Mouse (Mus musculus): Measurements from ENCODE around the gene Sarm1.

Gene Sarm1

DNA sequence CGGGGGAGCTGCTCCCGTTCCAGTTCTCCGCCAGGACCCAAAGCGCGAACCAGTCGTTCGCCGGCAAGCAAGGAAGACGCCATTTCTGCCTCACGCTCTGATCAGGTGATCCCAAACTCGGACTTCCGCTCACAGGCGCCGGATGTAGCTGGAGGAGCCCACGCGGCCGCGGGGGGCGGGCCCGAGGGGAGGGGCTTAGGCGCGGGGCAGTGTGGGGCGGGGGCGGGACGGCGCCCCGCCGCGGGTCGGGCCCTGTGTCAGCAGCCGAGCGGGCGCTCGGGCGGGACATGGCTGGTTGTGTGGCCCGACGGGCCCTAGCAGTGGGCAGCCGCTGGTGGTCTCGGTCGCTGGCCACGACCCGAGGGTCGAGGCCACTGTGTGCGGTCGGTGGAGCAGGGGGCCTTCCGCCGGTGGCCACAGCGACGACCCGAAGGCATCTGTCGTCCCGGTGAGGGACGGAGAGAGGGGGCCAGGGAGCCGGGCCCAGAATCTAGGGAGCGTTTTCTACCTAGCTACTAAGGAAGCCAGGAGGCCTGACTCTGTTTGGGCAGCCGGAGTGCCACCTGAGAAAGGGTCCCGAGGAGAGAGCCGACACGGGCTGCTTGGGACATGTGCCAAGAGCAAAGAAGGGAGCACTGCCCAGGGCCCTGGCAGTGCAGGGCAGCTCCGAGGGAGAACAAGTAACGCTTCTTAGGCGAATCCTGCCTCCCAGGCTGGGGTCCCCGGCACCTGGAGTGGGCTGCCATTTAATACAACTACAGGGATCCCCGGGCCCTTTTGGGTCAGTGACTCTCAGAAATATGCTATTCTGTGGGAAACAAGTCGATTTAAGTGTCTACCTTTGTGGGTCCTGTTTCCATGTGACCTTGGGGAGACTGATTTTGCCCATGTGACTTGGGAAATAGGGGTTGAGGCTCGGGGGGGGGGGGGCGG is 14.7 kb upstream of the Sarm1 start, which contains the start of the genes Tmem199 and Poldip2:
Gene Tmem199 (minus strand): TSS at position 148 of the 933 bp plus-strand sequence.
Gene Poldip2 (plus strand): TSS at position 169 of the 933 bp plus-strand sequence.
- peak; percentile 84 for DNase-seq (ENCODE audit: low spot score)

DNA sequence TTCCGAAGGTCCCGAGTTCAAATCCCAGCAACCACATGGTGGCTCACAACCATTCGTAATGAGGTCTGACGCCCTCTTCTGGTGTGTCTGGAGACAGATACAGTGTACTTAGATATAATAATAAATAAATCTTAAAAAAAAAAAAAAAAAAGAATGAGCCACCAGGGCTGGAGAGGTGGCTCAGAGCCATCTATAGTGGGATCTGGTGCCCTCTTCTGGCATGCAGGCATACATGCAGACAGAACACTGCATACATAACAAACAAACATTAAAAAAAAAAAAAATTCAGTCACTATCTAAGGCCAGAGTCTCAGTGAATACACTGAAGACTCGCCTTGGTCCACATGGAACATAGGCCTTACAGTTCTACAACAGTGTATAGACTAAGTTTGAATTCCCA is 11.6 kb upstream of the Sarm1 start:
- no peak for DNase-seq (ENCODE audit: low spot score)

DNA sequence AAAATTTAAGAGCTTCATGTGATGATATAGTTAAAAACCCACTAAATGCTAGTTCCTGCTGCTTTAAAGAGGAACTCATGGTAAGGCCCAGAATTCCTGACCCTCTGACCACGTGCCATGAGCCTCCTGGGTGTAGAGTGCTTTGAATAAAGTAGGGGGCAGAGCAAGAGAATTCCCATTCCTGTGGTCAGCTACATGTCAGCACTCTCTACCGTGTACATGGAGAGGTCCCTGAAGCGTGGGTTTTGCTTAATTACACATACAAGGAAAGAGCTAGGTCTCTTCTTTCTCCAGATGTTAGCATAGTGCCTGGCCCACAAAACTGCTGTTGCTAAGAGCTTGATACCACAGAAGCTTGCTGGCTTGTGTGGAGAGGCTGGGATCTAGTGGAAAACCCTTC is 7.9 kb upstream of the Sarm1 start:
- no peak for DNase-seq (ENCODE audit: low spot score)

DNA sequence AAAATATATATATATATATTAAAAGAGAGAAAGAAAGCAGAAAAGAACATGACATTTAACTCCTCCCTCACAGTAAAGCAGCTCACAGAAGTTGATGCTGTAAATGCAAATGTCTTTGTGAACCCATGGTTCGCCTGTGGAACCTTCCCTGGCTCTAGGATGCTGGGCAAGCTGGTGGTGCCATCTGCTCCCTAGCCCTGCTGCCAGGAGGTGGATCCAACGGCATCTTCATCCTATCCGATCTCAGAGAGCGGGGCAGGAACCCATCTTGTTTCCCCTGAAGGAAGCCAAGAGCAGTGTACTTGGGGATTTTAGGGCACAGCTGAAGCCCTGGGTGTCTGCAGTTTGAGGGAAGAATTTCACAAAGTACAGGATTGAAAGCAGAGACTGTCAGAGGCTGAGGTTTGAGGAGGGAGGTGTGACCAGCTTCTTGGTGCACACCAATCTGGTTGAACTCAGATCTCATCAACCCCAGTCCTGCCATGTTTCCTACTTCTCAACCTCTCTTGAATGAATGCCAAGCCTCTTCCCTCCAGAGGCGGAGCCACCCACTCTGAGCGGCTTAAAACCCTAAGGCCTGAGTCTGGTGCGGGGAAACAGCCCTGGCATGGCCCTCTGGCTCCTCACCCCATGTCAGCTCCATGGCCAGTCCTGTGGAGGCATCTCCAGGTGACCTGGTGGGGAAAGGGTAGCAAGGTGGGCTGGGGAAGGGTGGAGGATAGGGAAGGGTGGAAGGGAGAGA is 5.5 kb upstream of the Sarm1 start, which contains the start of gene Sebox:
Gene Sebox (plus strand): TSS at position 539 of the 742 bp plus-strand sequence.
- no peak for DNase-seq (ENCODE audit: low spot score)

DNA sequence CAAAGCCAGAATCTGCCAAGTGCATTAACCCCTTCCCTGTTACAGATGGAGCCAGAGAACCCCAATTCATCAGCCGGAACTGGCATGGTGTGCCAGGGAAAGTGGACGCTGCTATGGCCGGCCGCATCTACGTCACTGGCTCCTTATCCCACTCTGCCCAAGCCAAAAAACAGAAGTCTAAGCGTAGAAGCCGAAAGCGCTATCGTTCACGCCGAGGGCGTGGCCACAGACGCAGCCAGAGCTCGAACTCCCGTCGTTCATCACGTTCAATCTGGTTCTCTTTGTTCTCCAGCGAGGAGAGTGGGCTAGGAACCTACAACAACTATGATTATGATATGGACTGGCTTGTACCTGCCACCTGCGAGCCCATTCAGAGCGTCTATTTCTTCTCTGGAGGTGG is 4.0 kb upstream of the Sarm1 start:
- no peak for DNase-seq (ENCODE audit: low spot score)

DNA sequence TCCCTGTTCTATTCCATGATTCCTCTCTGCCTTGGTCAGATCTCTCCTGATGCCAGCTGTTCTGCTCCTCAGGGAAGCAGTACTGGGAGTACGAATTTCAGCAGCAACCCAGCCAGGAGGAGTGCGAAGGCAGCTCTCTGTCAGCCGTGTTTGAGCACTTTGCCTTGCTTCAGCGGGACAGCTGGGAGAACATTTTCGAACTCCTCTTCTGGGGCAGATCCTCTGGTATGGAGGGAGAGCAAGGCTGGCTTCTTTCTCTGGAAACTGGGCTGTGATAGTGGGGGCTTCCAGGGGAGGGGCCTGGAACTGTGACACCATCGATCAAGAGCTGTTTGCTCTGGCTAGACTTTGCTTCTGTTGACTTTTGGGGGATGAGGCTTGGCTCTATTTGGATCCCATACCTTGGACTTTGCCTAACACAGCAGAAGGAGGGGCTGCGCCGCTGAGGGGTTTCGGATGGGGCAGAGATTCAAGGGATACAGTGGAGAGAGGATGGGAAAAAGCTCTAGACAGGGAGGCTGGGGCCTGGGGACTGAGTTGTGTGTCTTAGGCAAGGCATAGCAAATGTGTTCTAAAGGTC is 3.2 kb upstream of the Sarm1 start:
- DNase-seq (ENCODE audit: low spot score) = no peak

DNA sequence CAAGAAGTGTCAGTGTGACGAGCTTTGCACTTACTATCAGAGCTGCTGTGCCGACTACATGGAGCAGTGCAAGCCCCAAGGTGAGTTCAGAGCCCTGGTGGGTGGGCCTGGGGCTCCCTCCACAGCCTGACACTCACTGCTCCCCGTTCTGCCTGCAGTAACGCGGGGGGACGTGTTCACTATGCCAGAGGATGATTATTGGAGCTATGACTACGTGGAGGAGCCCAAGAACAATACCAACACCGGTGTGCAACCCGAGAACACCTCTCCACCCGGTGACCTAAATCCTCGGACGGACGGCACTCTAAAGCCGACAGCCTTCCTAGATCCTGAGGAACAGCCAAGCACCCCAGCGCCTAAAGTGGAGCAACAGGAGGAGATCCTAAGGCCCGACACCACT is 2.0 kb upstream of the Sarm1 start:
- no peak for DNase-seq (ENCODE audit: low spot score)

DNA sequence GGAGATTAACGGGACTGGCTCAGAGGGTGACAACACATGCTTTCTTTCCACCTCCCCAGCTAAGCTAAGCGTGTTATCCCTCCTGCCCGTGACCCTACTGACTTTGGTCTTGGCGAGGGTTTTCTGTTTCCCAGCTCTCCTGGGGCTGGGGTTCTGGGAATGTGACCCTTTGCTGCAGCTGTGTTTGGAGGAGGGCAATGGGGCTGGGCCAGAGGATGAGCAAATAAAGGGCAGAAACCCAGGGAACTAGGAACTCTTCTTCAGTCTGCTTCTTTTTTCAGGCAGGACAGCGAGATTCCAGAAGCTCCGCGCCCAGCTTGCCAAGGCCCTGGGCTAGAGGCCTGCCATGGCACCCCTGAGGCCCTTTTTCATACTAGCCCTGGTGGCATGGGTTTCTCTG is 1.4 kb upstream of the Sarm1 start, which contains the start of gene Vtn:
Gene Vtn (plus strand): TSS at position 88 of the 400 bp plus-strand sequence.
- no peak for DNase-seq (ENCODE audit: low spot score)

DNA sequence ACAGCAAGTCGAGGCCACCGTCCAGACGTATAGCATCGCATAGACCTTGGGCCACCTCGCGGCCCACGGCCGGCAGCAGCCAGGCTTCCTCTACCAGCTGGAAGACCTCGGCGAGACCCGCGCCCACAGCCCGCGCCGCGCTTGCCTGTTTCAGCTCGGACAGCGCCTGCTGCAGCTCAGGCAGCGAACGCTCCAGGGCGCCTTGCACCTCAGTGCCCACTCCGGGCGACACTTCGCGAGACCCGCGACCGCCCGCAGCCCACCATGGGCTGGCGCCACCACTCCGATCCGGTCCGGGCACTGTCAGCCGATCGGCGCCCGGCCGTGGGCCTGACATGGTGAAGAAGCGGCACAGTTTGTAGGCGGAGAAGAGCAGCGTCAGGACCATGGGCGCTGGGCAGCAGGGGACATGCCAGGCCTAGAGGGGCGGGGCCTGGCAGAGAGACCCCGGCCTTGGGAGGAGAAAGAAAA is 448 bp downstream of the Sarm1 start:
- no peak for DNase-seq (ENCODE audit: low spot score)

DNA sequence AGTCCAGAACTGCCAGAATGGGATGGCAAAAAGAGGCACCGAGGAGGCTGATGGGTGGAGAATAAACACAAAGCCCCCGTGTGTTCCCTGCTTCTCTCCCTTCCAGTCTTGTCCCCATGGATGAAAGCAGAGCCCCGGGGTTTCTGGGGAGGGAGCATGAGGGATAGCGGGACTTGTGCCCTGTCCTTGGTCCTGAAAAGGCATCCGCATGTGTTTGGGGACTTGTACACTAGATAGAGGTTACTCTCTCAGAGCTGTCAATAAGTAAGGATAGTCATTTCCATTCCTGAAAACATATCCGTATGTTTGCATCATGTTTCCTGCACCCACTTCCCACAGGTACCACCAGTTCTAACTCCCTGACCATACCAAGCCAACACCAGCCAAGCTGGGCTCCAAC is 1.6 kb downstream of the Sarm1 start:
- DNase-seq (ENCODE audit: low spot score) = no peak

DNA sequence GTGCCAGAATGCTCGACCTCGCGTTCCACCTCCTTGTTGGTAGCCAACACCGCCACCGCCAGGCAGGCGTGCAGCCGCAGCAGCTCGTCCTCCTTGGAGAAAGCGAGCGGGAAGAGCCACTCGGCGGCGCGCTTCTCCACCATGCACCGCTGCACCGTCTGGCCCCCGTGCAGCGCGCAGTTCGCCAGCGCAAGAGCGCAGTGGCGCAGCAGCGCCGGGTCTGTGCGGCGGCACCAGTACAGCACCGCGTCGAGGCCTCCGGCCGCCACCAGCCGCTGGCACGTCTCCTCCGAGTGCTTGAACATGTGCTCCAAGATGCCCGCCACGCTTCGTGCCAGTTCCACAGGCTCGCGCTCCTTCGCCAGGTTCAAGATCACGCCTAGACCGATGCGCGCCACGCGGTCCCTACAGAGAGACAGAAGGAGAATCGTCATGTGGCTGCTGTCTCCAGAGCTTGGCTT is 6.7 kb downstream of the Sarm1 start:
- no peak for DNase-seq (ENCODE audit: low spot score)

DNA sequence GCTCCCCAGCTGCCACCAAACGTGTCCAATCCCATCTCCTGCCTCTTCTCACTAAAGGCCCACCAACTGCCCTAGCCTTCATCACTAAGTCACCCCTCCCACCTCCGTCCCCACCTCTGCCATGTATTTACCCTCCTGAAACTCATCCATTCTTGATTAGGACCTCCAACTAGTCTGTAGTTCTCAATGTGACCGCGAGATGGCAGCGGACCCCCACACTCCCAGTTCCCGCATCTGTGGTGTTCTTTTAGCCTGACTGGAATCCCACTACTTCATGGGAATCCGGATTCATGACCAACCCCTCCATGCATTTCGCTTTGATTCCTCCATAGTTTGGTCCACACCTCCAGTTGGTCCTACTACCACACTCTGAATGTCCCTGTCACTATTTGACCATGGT is 9.4 kb downstream of the Sarm1 start:
- DNase-seq (ENCODE audit: low spot score) = peak; percentile 61

DNA sequence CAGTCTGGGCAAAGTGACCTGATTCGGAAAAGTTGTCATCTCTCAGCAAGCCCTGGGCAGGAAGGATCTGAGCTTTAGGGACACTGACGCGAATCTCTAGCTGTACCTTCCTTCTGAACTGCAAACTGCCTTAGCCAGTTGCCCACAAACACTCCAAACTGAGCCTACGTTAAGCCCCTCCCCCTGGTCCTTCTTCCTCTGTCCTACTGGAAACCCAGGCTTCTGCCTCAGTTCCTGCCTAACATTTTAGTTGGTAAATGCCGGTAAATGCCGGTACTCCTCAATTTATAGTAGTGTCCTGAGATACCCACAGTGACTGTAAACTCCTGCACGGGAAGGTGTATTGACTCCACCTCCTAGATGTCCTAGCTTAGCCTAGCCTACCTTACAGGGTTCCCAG is 13.9 kb downstream of the Sarm1 start:
- no peak for DNase-seq (ENCODE audit: low spot score)

DNA sequence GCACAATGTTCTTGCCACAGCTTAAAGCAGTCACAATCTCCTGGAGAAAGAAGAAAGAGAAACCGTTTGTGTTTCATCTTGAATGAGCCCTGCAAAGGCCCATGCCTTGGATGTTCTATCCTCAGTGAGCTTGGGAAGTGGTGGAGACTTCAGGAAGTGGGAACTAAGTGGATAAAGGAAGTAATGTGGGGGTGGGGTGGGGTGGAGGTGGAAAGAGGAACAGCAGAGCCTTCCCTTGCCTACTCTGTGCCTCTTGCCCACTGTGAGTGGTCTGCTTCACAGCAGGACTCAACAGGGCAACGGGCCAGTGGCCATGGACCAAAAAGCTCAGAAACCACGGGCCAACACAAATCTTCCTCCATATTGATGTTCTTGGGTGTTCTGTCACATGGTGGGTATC is 22.3 kb downstream of the Sarm1 start:
- DNase-seq (ENCODE audit: low spot score) = no peak

DNA sequence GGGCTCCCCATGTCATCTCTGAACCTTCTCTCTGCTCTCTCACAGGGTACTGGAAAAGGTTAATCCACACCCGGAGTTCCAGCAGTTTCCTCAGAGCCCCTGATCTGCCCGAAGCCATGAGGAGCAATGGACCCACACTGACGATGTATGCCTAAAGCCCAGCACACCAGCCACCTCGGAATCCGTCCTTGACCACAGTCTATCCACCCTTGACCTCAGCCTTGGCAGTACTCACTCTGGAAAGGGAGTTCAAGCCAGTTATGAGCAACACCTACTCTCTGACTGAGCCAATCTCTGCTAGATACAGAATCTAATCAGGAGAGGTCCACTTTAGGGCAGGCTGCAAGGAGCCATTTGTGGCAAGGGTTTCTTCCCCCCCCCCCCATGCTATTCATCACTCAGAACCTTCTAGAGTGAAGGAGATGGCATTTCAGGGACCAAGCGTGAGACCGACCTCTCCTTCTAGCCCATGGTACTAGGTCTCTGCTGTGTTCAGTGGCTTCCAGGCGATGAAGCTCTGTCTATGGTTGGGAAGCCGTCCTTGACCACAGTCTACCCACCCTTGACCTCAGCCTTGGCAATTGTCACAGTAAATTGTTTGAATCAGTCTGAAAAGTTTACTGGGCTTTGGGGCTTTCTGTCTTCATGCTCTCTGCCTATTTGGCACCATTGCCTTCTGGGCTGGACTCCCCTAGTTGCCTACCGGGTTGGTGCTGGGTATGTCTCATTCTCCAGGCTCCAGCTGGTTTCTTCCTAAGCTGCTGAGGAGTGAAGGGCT is 26.0 kb downstream of the Sarm1 start:
- DNase-seq (ENCODE audit: low spot score) = no peak

DNA sequence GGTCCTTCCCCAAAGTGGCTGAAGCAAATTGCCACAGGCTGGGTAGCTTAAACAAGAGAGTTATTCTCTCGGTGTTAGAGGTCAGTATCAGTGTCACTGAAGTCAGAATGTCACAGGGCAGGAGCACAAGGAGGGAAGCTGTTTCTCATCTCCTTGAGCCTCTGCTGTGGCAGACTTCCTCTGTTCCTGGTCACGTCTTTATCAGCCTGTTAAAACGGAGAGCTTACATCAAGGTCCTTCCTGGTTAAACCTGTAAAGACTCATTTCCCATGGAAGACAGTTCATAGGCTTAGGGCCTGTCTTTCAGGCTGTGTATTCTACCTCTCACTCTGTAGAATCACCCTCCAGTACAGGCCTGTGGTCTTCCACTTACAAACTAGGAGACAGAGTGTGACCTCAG is 29.6 kb downstream of the Sarm1 start:
- DNase-seq (ENCODE audit: low spot score) = no peak

DNA sequence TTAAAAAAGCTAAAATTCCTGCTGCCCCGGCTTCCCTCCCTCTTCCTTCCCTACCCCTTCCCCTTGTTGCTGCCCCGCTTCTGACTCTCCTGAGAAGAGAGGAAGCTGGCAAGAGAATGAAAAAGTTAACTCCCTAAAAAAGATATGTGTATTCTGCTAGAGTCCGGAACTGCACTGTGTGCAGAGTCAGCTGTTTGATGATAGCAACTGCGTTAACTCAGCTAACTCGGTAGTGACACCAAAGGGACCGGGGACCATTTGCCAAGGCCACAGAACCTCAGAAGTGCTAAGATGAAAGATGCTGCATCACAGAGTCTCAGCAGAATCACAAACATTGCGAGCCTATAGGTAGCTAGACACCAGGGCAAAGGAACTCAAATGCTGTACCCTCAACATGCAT is 30.0 kb downstream of the Sarm1 start:
- DNase-seq (ENCODE audit: low spot score) = no peak

DNA sequence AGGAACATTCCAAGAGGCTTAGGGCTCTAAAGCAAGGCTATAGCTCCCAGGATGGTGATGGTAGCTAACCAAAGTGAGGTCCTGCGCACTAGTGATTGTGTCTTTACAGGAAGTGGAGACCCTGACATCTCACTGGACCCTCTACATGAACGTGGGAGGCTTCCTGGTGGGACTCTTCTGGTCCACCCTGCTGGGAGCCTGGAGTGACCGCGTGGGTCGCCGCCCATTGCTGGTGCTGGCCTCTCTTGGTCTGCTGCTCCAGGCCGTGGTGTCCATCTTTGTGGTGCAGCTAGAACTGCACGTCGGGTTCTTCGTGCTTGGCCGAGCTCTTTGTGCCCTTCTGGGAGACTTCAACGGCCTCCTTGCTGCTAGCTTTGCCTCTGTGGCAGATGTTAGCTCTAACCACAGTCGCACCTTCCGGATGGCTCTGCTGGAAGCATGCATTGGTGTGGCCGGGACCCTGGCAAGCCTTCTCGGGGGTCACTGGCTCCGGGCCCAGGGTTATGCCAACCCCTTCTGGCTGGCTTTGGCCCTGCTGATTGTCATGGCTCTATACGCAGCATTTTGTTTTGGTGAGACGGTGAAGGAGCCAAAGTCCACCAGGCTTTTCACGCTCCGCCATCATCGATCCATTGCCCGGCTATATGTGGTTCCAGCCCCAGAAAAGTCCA is 31.2 kb downstream of the Sarm1 start:
- no peak for DNase-seq (ENCODE audit: low spot score)

DNA sequence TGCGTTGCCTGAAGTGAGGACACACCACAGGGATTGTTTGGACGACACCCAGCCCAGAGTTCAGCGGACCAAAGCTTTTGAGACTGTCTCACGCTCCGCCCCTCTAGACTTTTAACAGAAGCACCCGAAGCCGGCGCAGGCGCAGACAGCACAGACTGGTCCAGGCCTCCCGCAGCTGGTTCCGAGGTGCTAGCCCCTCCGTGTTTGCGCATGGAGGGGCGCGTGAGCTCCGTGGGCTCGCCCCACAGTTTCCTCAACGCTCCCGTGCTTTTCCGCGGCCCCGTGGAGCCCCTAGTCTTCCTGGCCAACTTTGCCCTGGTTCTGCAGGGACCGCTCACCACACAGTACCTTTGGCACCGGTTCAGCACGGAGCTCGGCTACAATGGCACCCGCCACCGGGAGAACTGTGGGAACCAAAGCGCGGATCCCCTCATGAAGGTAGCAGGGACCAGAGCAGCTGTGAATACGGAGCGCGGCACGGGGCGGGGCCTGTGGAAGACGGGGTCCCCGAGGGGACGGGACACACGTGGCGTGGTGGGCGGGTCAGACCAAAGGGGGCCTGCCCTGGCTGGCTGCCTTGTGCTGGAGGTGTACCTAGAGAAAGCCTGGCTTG is 31.9 kb downstream of the Sarm1 start, which contains the start of gene Slc46a1:
Gene Slc46a1 (plus strand): TSS at position 130 of the 613 bp plus-strand sequence.
- DNase-seq (ENCODE audit: low spot score) = peak; percentile 78

DNA sequence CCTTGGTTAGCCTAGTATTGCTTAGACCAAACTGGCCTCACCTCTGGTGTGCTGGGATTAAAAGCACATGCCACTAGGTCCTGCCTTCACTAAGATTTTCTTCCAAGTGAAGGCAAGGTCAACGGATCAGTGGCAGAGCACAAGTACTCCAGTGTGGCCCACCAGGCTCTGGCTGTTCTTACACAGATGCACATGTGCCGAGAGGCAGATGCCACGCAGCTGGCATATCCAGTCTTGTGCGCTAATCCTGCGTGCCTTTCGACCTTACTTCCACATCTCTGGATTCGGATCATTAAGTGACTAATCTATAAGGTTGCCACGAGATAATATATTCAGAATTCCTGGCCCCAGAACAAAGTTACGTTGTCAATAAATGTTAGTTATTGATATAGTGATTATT is 32.4 kb downstream of the Sarm1 start:
- no peak for DNase-seq (ENCODE audit: low spot score)
